Mouse (Mus musculus): ENCODE results near the gene Sim1. TPM values are rescaled to one million over a fixed set of nuclear protein-coding genes. Genes with fewer than 3 reads are reported as not detected.

Gene Sim1
- polyA plus RNA-seq, 2 experiments from 2014 or later: 0.08 TPM; not detected in 1

- ATAC-seq: no peak
These were observed 7.3 kb downstream of the Sim1 start for GRCm38 (mm10) chr10:50901601-50902475.

DNA sequence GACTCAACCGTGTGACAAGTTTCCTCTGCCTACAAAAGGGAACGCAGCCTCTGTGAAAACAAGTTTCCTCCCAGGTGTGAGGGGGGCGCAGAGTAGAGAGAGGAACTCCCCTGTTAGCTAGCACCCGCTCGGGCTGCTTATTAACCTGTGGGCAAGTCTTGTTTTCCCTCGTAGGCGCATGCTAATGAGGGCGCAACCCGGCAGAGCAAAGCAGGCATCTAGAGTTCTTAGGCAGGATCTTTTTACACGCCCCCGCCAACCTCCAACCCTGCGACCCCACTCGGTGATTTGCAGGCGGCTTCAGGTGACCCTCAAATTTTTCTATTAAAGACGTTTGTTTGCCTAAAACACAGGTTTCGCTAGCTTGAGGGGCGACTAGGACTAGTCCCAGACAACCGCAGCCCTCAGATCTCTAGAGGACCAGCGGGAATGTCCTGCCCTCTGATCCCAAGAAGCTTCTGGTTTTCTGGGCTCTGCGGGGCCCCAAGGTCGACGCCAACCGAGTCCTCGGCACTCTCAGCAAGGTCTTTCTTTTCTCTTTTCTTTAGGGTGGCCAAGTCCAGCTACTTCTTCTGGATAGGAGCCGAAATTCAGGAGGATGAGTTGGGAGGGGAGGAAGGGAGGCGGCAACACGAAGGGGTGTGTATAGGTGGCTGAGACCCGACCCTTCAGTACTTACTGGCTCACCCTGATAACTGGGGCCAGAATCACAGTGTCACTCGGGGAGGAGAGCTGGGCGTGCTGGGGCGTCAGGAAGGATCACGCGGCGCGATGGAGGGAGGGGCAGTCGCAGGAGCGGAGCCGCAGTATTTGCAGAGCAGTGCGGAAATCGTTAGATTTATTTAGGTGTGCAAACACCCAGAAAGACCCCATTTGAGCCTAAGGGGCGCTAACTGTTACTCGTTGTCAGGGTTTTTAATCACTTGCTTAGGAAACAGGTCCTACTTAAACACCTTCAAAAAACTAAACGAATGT, 8.5 kb downstream of the Sim1 start:
- no peak for ATAC-seq

- no peak for ATAC-seq
These were observed 9.6 kb downstream of the Sim1 start for GRCm38 (mm10) chr10:50903846-50904763.

DNA sequence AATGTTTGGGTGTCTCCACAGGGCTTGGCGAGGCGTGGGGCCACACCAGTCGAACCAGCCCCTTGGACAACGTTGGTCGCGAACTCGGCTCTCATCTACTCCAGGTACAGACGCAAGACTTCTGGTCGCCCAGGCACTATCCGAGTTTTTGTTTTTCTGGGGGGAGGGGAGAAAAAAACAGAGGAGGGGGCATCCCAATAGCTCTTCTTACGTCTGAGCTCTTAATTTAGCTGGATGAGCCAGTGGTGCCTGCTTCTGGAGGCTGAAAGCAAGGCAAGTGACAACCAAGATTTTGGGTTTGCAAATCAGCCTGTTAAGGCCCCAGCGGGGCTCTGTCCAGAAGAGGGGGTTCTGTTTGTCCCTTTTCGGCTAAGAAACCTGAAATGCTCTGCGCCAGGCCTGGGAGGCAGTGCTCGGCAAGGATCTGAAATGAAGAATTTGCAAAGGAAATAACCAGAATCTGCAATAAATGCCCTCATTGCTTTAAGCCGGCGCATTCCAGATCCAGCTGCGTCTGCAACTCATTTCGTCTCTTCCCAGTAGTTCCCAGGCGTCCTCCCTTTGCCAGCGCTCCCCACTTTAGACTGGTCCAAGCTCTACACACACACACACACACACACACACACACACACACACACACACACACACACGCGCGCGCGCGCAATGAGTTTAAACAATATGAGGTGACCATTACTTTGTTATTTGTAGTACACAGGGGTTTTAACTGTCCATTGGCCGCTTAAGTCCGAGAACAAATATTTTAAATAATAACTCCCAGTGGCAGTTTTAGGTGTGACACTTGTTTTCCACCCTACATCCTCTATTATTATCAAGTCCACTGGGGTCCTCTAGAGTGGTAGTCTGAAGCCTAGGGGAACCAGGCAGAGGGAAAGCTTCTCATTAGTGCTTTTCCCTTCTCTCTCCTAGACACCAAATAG, 10.5 kb downstream of the Sim1 start:
- no peak for ATAC-seq

DNA sequence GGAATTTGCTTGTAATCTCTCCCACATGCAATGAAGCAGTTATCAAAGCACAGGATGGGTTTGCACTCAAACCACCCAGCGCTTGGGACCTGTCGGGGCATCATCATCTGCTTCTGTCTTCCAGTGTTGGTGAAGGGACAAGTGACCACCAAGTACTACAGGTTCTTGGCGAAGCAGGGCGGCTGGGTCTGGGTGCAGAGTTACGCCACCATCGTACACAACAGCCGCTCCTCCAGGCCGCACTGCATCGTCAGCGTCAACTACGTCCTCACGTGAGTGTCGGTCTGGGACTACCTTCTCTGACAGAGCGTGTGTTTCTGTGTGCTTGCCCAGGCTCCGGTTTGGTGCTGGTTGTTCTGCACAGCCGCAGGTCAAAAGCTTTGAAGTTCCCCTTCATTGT, 15.8 kb downstream of the Sim1 start:
- no peak for ATAC-seq

- no peak for ATAC-seq
These were observed 16.4 kb downstream of the Sim1 start for GRCm38 (mm10) chr10:50910861-50911410.

GRCm38 (mm10) chr10:50915607-50916006, 21.1 kb downstream of the Sim1 start:
- ATAC-seq: no peak

- ATAC-seq: no peak
These were observed 34.7 kb downstream of the Sim1 start for GRCm38 (mm10) chr10:50929281-50929680.

DNA sequence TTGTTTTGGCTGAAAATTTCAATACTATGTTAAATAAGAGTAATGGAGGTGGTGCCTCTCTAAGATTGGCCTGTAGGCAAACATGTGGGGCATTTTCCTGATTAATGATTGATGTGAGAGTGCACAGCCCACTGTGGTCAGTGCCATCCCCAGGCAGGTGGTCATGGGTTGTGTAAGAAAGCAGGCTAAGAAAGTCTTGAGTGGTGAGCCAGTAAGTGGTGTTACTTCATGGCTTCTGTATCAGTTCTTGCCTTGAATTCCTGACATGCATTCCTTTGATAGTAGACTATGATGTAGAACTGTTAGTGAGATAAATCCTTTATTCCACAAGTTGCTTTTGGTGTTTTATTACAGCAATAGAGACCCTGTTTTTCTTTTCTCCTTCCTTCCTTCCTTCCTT, 41.1 kb downstream of the Sim1 start:
- ATAC-seq: no peak

DNA sequence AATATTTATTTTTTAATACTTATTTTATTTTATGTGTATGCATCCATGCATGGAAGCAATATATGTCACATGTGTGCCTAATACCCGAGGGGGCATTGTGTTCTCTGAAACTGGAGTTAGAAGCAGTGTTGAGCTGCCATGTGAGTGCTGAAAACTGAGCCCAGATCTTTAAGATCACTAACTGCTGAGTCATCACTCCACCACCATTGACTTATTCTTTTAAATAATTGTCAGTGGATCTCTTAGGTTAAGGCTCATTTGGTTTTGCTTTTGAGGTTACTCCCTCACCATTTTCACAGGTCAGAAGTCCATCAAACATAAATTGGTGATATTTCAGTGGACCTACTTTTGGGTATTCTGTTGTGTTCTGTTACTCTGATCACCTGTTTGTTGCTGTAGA, 79.1 kb downstream of the Sim1 start:
- ATAC-seq: no peak

DNA sequence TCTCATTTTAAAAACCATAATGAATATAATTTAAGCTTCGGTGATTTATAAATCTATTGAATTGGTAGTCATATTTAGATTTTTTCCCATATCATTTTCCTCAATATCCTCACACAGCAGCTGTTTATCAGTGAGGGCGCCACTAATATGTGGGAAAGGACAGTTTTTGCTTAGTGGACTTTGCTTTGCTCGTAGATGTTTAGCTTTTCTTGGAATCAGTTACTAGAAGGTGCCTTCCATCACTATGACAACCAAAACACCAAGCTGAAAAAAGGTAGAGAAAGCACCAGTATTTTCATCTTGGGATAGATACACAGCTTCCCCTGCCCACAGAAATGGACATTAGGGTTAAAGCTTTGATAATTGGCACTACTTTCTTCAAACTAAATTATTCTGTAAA, 87.3 kb downstream of the Sim1 start:
- no peak for ATAC-seq

GRCm38 (mm10) chr10:50983620-50984019, 89.1 kb downstream of the Sim1 start:
- ATAC-seq: no peak

DNA sequence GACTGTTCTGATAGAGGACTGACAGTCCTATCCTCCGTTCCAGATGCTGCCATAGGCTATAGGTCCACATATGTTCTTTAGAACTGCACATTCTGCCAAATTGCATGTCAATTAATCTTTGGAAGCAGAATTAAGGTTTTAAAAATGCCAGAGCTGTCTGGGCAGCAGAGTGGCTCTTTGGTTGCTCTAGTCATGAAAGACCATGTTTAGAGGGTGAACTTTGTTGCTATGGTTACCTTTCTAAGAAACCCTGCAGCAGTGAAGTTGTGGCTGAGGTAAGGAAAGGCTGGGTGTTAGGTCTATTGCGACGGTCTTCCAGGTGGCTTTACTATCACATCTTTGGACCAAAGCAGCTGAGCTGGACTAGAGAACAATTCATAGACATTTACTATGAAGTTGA, 113.2 kb downstream of the Sim1 start:
- no peak for ATAC-seq

- ATAC-seq: no peak
These were observed 117.0 kb downstream of the Sim1 start for GRCm38 (mm10) chr10:51011391-51012150.

- no peak for ATAC-seq
These were observed 120.3 kb downstream of the Sim1 start for GRCm38 (mm10) chr10:51014901-51015300.

DNA sequence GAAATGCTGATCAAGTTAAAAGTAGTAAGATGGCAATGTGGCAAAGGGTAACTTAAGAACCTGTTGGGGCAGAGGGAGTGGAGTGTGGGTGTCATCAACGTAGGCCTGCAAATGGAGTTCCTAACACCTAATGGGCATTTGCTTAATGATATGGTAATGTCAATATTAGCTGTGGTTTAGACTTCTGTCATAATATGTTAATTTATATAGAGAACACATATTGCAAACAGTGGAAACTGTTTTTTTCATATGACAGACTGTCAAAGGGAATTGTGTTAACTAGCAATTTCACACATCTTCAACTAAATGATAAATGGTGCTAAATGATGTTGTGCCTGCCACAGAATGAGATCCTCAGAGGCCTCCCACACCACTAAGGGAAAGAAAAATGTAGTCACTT, 120.8 kb downstream of the Sim1 start:
- no peak for ATAC-seq

DNA sequence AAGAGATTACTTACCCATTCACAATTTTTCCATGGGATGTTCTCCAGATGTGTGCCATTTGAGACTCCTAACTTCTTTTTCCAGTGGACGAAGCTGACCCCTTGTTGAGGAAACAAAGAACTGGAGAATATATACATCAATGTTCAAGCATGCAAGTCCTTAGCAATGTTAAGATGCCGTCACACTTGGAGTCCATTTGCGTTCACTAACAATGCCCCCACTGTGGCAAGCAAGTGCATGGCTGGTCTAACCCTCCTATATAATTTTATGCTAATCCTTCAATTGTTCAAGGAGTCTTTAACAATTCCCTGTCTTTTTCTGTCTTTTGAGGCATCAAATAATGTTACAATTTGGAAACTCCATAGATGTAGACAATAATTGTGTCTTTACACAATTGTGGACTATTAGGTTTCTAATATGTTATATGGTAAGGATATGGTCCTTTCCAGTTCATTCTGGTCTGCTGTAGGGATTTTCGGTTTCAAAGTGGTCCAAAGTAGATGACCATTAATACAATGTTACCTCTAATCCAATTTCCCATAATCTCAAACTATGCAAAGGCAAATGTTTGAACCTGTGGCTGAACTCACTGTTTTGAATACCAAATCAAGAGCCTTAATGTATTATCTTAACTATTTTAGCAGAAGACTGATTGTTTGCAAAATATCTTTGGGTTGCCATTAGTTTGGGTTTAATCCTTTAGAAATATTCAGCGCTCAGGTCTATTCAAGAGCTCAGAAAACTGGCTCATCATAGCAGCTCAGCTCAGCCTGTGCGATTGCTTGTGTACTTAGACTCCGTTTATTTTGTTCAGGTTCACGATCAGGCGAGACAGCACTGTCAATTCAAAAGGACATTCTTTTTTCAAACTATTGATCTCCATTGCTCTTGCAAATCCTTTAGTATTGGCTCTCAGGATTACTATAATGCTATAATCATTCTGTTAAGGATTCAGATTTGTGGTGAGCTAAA, 129.0 kb downstream of the Sim1 start:
- ATAC-seq: no peak
